Mouse (Mus musculus) erythroblast, embryonic 14.5 days (primary cell): ENCODE data around the gene Pcnx.

Experiments used
- GATA1 ChIP-seq: IDR thresholded peaks from 2 replicates; pipeline ENCODE4 v1.6.1; 2012; ENCODE audit warnings: low read length, inconsistent platforms, mixed read lengths
- TAL1 ChIP-seq: IDR thresholded peaks from 3 replicates; pipeline ENCODE4 v1.6.1; 2012; ENCODE audit warnings: low read length, inconsistent platforms, mixed read lengths

DNA sequence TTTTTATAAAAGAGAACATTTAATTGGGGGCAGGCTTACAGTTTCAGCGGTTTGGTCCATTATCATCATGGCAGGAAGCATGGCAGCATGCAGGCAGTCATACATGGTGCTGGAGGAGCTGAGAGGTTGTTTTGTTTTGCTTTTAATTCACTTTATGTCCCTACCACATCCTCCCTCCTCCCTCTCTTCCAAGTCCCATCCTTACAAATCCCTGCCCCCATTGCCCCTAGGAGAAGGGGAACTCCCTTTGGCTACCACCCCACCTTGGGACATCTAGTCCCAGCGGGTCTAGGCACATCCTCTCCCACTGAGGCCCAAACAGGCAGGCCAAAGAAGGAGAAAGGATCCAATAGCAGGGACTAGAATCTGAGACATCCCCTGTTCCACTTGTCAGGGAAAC is 44.6 kb downstream of the Pcnx start:
- TF ChIP-seq TAL1 (no peak), GATA1 (no peak)
